Mouse (Mus musculus): ENCODE data around the gene Pgam5.

Gene Pgam5

DNA sequence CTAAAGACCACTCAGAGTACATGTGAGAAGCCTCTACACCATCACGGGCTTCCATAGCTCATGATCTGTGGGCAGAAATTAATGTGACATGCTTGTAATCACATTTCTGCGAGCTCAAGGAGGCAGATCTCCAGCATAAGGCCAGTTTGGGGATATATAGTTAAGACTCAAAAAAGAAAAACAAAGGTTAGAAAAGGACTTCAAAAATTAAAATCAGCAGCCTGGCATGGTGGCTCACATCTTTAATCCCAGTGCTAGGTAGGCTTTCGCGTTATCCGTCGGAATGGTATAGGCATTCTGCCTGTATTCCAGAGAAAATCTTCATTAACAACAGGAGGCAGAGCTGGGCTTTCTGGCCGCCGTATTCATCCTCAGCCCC, 39.3 kb downstream of the Pgam5 start:
- DNase-seq (ENCODE audit: low read depth), result no peak

DNA sequence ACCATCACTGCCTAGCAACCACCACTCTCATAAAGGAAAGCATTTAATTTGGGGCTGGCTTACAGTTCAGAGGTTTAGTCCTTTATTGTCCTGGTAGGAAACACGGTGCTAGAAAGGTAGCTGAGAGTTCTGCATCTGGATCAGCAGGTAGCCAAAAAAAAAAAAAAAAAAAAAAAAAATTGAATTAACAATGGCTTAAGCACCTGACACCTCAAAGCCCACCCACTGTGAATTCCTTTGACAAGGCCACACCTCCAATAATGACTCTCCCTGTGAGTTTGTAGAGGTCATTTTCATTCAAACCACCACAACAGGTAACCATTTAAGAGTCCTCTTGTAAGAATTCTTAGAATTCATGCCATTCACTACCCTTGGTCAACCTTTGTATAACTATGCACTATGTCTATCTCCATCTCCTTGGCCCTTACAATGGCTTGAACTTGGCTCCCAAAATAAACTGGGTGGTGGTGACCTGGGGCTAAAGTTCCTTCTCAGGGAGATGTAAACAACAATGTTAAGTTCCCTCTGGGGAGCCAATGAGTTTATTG, 42.3 kb downstream of the Pgam5 start:
- DNase-seq (ENCODE audit: low read depth), result no peak

GRCm38 (mm10) chr5:110225056-110225455, 44.7 kb downstream of the Pgam5 start:
- no peak for DNase-seq (ENCODE audit: low read depth)

- no peak for DNase-seq (ENCODE audit: low read depth)
These were observed 47.0 kb downstream of the Pgam5 start for GRCm38 (mm10) chr5:110222757-110223156.

- no peak for DNase-seq (ENCODE audit: low read depth)
These were observed 49.4 kb downstream of the Pgam5 start for GRCm38 (mm10) chr5:110220331-110220730.

DNA sequence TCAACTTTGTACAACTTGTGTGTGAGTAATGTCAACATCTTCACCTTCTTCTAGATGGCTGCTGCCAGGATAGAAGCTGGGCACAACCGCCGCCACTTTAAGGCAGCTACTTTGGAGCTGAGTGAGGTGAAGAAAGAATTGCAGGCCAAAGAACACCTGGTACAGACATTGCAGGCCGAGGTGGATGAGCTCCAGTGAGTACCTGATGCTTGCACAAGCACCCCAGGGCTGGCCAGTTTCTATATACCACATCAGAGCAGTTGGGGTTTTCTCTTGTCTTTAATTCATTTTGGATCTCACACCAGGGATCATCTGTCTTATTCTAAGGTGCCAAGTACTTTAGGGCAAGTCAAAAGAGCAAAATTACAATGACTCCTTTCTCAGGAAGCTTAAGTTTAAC, 52.9 kb downstream of the Pgam5 start:
- DNase-seq (ENCODE audit: low read depth), result no peak

GRCm38 (mm10) chr5:110211312-110211711, 58.4 kb downstream of the Pgam5 start:
- DNase-seq (ENCODE audit: low read depth), result no peak
